Mouse (Mus musculus) stomach, postnatal 0 days (tissue): ENCODE results near the gene Gm20604.

Experiments used
- CTCF ChIP-seq: IDR thresholded peaks from 2 replicates; pipeline ENCODE4 v1.5.1; 2016; ENCODE audit warnings: antibody characterized with exemption, low read depth, mild to moderate bottlenecking, moderate library complexity
- EP300 ChIP-seq: optimal IDR thresholded peaks from 2 replicates; pipeline ENCODE3; 2016; ENCODE audit warnings: antibody characterized with exemption

GRCm38 (mm10) chr12:102758936-102759335 lies 464 bp upstream of the Gm20604 start:
- no peak for TF ChIP-seq CTCF
- no peak for TF ChIP-seq EP300
